17 mouse cellular contexts compared by ENCODE assay signal in the genomic region with DNA sequence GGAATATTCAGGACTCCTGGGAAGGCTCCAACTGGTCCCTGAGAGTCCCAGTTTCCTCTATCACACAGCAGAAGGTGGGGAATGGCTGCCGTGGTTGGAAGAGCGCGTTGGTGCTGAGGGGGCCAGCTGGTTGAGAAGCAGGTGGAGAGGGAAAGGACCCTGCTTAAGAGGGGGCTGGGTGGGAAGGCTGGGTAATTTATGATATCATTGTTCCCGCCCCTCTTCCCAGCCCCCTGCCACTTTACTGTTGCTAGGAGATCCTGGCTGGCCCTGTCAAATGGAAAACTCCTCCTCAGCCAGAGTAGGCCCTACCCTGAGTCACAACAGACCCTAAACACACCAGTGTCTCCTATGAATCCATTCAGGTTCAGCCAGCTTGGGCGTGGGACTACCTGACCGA. TPM values are rescaled to one million over a fixed set of nuclear protein-coding genes. Genes with fewer than 3 reads are reported as not detected.
DNase-seq lines count a peak whose midpoint lies in the region; ATAC-seq and TF ChIP-seq lines count a peak whose summit lies in the region.
"Had no signal": no experiment of that assay in that cellular context is flagged by ENCODE, and none has a peak within 500 bp of the region (broad histone marks: within the 10 kb centered on the region; RNA-seq: fewer than 3 reads in every experiment).

No protein-coding gene starts in this region.

- ATAC-seq in neural tube, embryonic 15.5 days (ENCODE audit: low FRiP score) = no peak
- no peak for ATAC-seq in megakaryocyte, adult 5-6 weeks (ENCODE audit: poor library complexity, severe bottlenecking)
- ATAC-seq: lung, postnatal 0 days had no signal

- 24% methylated on average over 6 of the region's 6 CpGs for whole genome bisulfite sequencing in cerebellum, adult 2 months
- 6% methylated on average over 6 of the region's 6 CpGs for WGBS in neural tube, embryonic 15.5 days

- no peak overlapping the region for H3K9ac ChIP-seq in neural tube, embryonic 15.5 days (replicated peaks)
- H3K9ac ChIP-seq: heart, embryonic 13.5 days; liver, embryonic 13.5 days had no signal

- H3K4me3 ChIP-seq in cerebellum, adult 2 months (replicated peaks; ENCODE audit: insufficient read depth, low read depth, low read length) = no peak overlapping the region
- no peak overlapping the region for H3K4me3 ChIP-seq in neural tube, embryonic 15.5 days (replicated peaks)
- H3K4me3 ChIP-seq: heart, embryonic 13.5 days; limb, embryonic 10.5 days; liver, embryonic 13.5 days had no signal

- DNase-seq in cerebellum, adult 2 months = peak; percentile 30 to 36
- no peak for DNase-seq in cerebellum, adult 11-12 months
- peak; percentile 67 for DNase-seq in retina, postnatal 1 day
- DNase-seq in retina, embryonic 14.5 days (ENCODE audit: low spot score) = no peak
- peak; percentile 66 for DNase-seq in mesoderm, embryonic 11.5 days (ENCODE audit: low read depth, low spot score)
- no peak for DNase-seq in right cerebral cortex, postnatal 36 days (ENCODE audit: low spot score in 2 of 2)
- DNase-seq: liver, embryonic 13.5 days had no signal

- no peaks in the 10 kb centered on the region for H3K9me3 ChIP-seq in neural tube, embryonic 15.5 days (replicated peaks)
- H3K9me3 ChIP-seq: heart, embryonic 13.5 days; limb, embryonic 10.5 days; liver, embryonic 13.5 days had no signal

- TF ChIP-seq POLR2A in cerebellum, adult 2 months (IDR thresholded peaks at IDR 0.05; ENCODE audit: borderline replicate concordance, insufficient read depth, low read length) = no peak

- TF ChIP-seq CTCF in cerebellum, adult 2 months (IDR thresholded peaks at IDR 0.05; ENCODE audit: borderline replicate concordance, insufficient read depth, low read depth, low read length) = no peak

- no peak overlapping the region for H3K4me2 ChIP-seq in neural tube, embryonic 15.5 days
- H3K4me2 ChIP-seq: heart, embryonic 13.5 days; liver, embryonic 13.5 days had no signal

- H3K4me1 ChIP-seq in cerebellum, adult 2 months (ENCODE audit: control insufficient read depth, insufficient read depth, low read length) = peaks cover 79% of the 10 kb centered on the region
- peaks cover 84% of the 10 kb centered on the region for H3K4me1 ChIP-seq in neural tube, embryonic 15.5 days
- H3K4me1 ChIP-seq: heart, embryonic 13.5 days; liver, embryonic 13.5 days had no signal

- peak overlapping the region; percentile 63 for H3K27ac ChIP-seq in cerebellum, adult 2 months (ENCODE audit: insufficient read depth, low read length)
- H3K27ac ChIP-seq in neural tube, embryonic 15.5 days (replicated peaks) = peak overlapping the region; percentile 98
- H3K27ac ChIP-seq: heart, embryonic 13.5 days; limb, embryonic 10.5 days; liver, embryonic 13.5 days had no signal

- H3K36me3 ChIP-seq in neural tube, embryonic 15.5 days = peaks cover 50% of the 10 kb centered on the region
- H3K36me3 ChIP-seq: heart, embryonic 13.5 days; limb, embryonic 10.5 days; liver, embryonic 13.5 days had no signal

- no peaks in the 10 kb centered on the region for H3K27me3 ChIP-seq in cerebellum, adult 2 months (ENCODE audit: control insufficient read depth, insufficient read depth, low read length)
- H3K27me3 ChIP-seq in neural tube, embryonic 15.5 days (replicated peaks) = no peaks in the 10 kb centered on the region

RNA-seq across cellular contexts. Expression of a gene that starts 26.5 kb away (rescaled TPM):
- 0.08 and 0.17 TPM in 2 replicates for polyA plus RNA-seq in cerebellum, adult 2 months (2012; rRNA removed)
- 0.78 and 0.83 TPM in 2 replicates for polyA plus RNA-seq in neural tube, embryonic 15.5 days (2015; fragmentation: Nextera tagmentation; extraction: Ambion mirVana)
- not detected in 2 replicates for total RNA-seq in megakaryocyte, adult 5-6 weeks (2015)
- total RNA-seq in megakaryocyte, adult 5-6 weeks (2017) = not detected in 2 replicates
- total RNA-seq: layer of hippocampus, adult 18-20 months had no signal
- polyA plus RNA-seq: frontal cortex, adult 2 months had no signal

RNA-seq across cellular contexts. Expression of a gene that starts 59.0 kb away (rescaled TPM):
- polyA plus RNA-seq in cerebellum, adult 2 months (2012; rRNA removed) = 0.10 TPM in 1 of 2 replicates, not detected in the other
- polyA plus RNA-seq in neural tube, embryonic 15.5 days (2015; fragmentation: Nextera tagmentation; extraction: Ambion mirVana) = 0.26 TPM in 1 of 2 replicates, not detected in the other
- not detected in 2 replicates for total RNA-seq in megakaryocyte, adult 5-6 weeks (2015)
- total RNA-seq in megakaryocyte, adult 5-6 weeks (2017) = not detected in 2 replicates
- total RNA-seq: CH12.LX had no signal
- polyA plus RNA-seq: embryonic facial prominence, embryonic 14.5 days; frontal cortex, adult 2 months; heart, embryonic 13.5 days; liver, embryonic 13.5 days; small intestine, adult 2 months had no signal

Comparison
In these comparisons a context has a peak if more than half of its experiments do, and no peak if none do; other contexts are left out.
1. DNase-seq: peak in cerebellum, adult 2 months (2 of 2), retina, postnatal 1 day (single experiment) and mesoderm, embryonic 11.5 days (single experiment); none in cerebellum, adult 11-12 months (single experiment), retina, embryonic 14.5 days (single experiment) and right cerebral cortex, postnatal 36 days (0 of 2).